Mouse (Mus musculus): ENCODE measurements around the gene Mlkl. TPM values are rescaled to one million over a fixed set of nuclear protein-coding genes. Genes with fewer than 3 reads are reported as not detected.

The Mlkl gene
- polyA plus RNA-seq, 1 experiment from 2014 or later = 3.2 TPM

GRCm38 (mm10) chr8:111300597-111301546 is 37.1 kb downstream of the Mlkl start:
- Histone ChIP-seq H3K4me1 (ENCODE audit: insufficient read depth) (peaks cover 6% of the 10 kb centered on the region; the same call in 1 of the 2 replicates), H3K27me3 (ENCODE audit: insufficient read depth, low read length) (no peaks in the 10 kb centered on the region), H3K27ac (ENCODE audit: low read depth) (peak overlapping the region; percentile 88), H3K9ac (no peak overlapping the region), H3K4me3 (ENCODE audit: low read depth, low read length) (peak overlapping the region; percentile 29), H3K4me2 (peak overlapping the region; percentile 55), H3K9me3 (ENCODE audit: low read depth, low read length) (no peaks in the 10 kb centered on the region), H3K36me3 (ENCODE audit: insufficient read depth) (peaks cover 11% of the 10 kb centered on the region)
- ATAC-seq (ENCODE audit: insufficient read depth) = no peak
- peak; percentile 30 for DNase-seq
- peak; percentile 54 for TF ChIP-seq CTCF (IDR thresholded peaks at IDR 0.05; ENCODE audit: low read depth)
- WGBS = 60% methylated on average over 11 of the region's 11 CpGs

- 0% methylated on average over 66 of the region's 67 CpGs for WGBS
Measured at GRCm38 (mm10) chr8:111299821-111300568, 38.0 kb downstream of the Mlkl start, which contains the start of gene Rfwd3. Gene Rfwd3, minus strand, starts transcription at chr8:111300222.

GRCm38 (mm10) chr8:111299363-111299820 is 38.6 kb downstream of the Mlkl start:
- H3K4me1 ChIP-seq (ENCODE audit: insufficient read depth) = peaks cover 6% of the 10 kb centered on the region; the same call in 1 of the 2 replicates
- ATAC-seq (ENCODE audit: insufficient read depth) (peak; percentile 10), DNase-seq (peak; percentile 73)
- under 1% methylated on average over 28 of the region's 28 CpGs for WGBS
- peak overlapping the region; percentile 72 for H3K4me2 ChIP-seq
- no peaks in the 10 kb centered on the region for H3K9me3 ChIP-seq (ENCODE audit: low read depth, low read length)
- H3K4me3 ChIP-seq (ENCODE audit: low read depth, low read length) = peak overlapping the region; percentile 94
- no peak for TF ChIP-seq CTCF (IDR thresholded peaks at IDR 0.05; ENCODE audit: low read depth)
- H3K27me3 ChIP-seq (ENCODE audit: insufficient read depth, low read length) = no peaks in the 10 kb centered on the region
- peak overlapping the region; percentile 96 for H3K9ac ChIP-seq
- peak overlapping the region; percentile 94 for H3K27ac ChIP-seq (ENCODE audit: low read depth)
- peaks cover 25% of the 10 kb centered on the region for H3K36me3 ChIP-seq (ENCODE audit: insufficient read depth)

More at GRCm38 (mm10) chr8:111299821-111300568, 38.0 kb downstream of the Mlkl start, which contains the start of gene Rfwd3:
- peak within 1 kb of the TSS; percentile 94 for H3K4me3 ChIP-seq (ENCODE audit: low read depth, low read length)
- H3K27me3 ChIP-seq (ENCODE audit: insufficient read depth, low read length) = no peaks in the 10 kb centered on the region
- peaks cover 6% of the 10 kb centered on the region; the same call in 1 of the 2 replicates for H3K4me1 ChIP-seq (ENCODE audit: insufficient read depth)
- H3K9ac ChIP-seq = peak within 1 kb of the TSS; percentile 96
- H3K36me3 ChIP-seq (ENCODE audit: insufficient read depth) = peaks cover 20% of the 10 kb centered on the region
- H3K9me3 ChIP-seq (ENCODE audit: low read depth, low read length) = no peaks in the 10 kb centered on the region
- ATAC-seq (ENCODE audit: insufficient read depth) = peak; percentile 99
- H3K4me2 ChIP-seq = peak within 1 kb of the TSS; percentile 72
- TF ChIP-seq CTCF (IDR thresholded peaks at IDR 0.05; ENCODE audit: low read depth) = 0 out of 2 replicates have a peak, but pooled peaks have one; percentile 32
- peak within 1 kb of the TSS; percentile 94 for H3K27ac ChIP-seq (ENCODE audit: low read depth)
- DNase-seq = peak; percentile 98

GRCm38 (mm10) chr8:111298011-111298410 is 40.0 kb downstream of the Mlkl start:
- no peaks in the 10 kb centered on the region for H3K9me3 ChIP-seq (ENCODE audit: low read depth, low read length)
- DNase-seq (no peak), ATAC-seq (ENCODE audit: insufficient read depth) (no peak)
- H3K27me3 ChIP-seq (ENCODE audit: insufficient read depth, low read length) = no peaks in the 10 kb centered on the region
- H3K4me1 ChIP-seq (ENCODE audit: insufficient read depth) = peaks cover 6% of the 10 kb centered on the region; the same call in 1 of the 2 replicates
- TF ChIP-seq CTCF (IDR thresholded peaks at IDR 0.05; ENCODE audit: low read depth) = no peak
- WGBS = 74% methylated on average over 1 of the region's 1 CpGs
- H3K9ac ChIP-seq = no peak overlapping the region
- H3K4me2 ChIP-seq = peak overlapping the region; percentile 72
- peaks cover 39% of the 10 kb centered on the region for H3K36me3 ChIP-seq (ENCODE audit: insufficient read depth)
- no peak overlapping the region for H3K27ac ChIP-seq (ENCODE audit: low read depth)
- no peak overlapping the region for H3K4me3 ChIP-seq (ENCODE audit: low read depth, low read length)

- no peaks in the 10 kb centered on the region for H3K9me3 ChIP-seq (ENCODE audit: low read depth, low read length)
- no peak for DNase-seq
- no peak overlapping the region for H3K9ac ChIP-seq
- no peak for TF ChIP-seq CTCF (IDR thresholded peaks at IDR 0.05; ENCODE audit: low read depth)
- no peak overlapping the region for H3K27ac ChIP-seq (ENCODE audit: low read depth)
- no peaks in the 10 kb centered on the region for H3K27me3 ChIP-seq (ENCODE audit: insufficient read depth, low read length)
- H3K4me3 ChIP-seq (ENCODE audit: low read depth, low read length) = no peak overlapping the region
- WGBS = 87% methylated on average over 7 of the region's 7 CpGs
- no peak for ATAC-seq (ENCODE audit: insufficient read depth)
- peaks cover 93% of the 10 kb centered on the region for H3K36me3 ChIP-seq (ENCODE audit: insufficient read depth)
- no peak overlapping the region for H3K4me2 ChIP-seq
- H3K4me1 ChIP-seq (ENCODE audit: insufficient read depth) = no peaks in the 10 kb centered on the region
Measured at GRCm38 (mm10) chr8:111291733-111292132, 46.2 kb downstream of the Mlkl start.

GRCm38 (mm10) chr8:111290586-111290985 is 47.4 kb downstream of the Mlkl start:
- Histone ChIP-seq H3K9me3 (ENCODE audit: low read depth, low read length) (no peaks in the 10 kb centered on the region), H3K36me3 (ENCODE audit: insufficient read depth) (peaks cover 94% of the 10 kb centered on the region), H3K4me3 (ENCODE audit: low read depth, low read length) (no peak overlapping the region), H3K4me1 (ENCODE audit: insufficient read depth) (no peaks in the 10 kb centered on the region), H3K4me2 (no peak overlapping the region), H3K27me3 (ENCODE audit: insufficient read depth, low read length) (no peaks in the 10 kb centered on the region), H3K27ac (ENCODE audit: low read depth) (no peak overlapping the region), H3K9ac (no peak overlapping the region)
- no peak for TF ChIP-seq CTCF (IDR thresholded peaks at IDR 0.05; ENCODE audit: low read depth)
- no peak for DNase-seq
- ATAC-seq (ENCODE audit: insufficient read depth) = no peak
- 95% methylated on average over 7 of the region's 7 CpGs for WGBS

Data from lung, embryonic 14.5 days (tissue).